Mouse (Mus musculus) cerebellum, postnatal 4 days (tissue): ENCODE data around the gene Exoc6.
"Not testable (repeated sequence)": the region's sequence is repeated elsewhere in the genome, so short reads cannot be mapped to it uniquely, and the experiment has no call there.

ENCODE experiments used
- DNase-seq, 2 experiments: peaks; one replicate each; pipeline ENCODE4 v3.0.0; 2022; ENCODE audit warnings: low spot score in 2 of 2, mixed read lengths in 1 of 2

Gene Exoc6

DNA sequence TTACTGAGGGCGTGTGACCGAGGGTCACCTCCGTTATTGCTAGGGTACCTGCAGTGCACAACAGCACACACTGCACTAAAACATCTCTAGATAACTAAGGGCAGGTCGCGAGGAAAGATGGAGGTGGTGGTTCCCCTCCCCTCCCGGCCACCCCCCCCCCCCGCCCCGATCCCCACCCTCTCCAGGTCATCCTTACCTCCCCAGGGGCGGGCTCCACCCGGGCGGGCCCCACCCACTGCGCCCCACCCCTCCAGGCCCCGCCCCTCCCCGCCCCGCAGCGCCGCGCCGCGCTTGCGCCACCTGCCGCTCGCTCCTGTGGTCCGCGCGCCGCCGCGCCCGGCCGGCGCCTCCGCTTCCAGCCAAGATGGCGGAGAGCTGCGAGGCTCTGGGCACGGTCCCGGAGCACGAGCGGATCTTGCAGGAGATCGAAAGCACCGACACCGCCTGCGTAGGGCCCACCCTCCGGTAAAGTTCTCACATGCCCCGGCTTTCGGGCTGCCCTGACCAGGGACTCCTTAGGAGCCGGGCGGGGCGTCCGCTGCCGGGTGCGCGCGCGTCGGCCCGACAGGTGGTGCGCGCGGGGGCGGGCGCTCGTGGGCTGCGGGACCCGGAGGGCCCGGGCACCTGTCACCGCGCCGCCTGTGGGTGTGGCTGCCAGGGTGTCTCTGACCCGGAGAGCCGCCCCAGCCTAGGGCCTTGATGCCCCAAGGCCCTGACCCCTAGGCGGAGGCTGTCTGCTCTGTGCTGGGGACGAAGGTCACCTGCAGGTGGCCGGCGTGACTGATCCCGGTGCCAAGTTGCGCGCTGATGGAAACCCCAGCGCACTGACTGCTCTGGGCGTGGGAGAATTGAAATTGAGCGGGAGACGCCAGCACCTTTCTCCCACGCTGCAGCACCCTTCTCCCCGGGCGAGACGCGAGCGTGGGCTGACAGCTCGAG lies at the start of gene Exoc6:
Exoc6 (plus strand) TSS at position 318 of the 939 bp plus-strand sequence.
- DNase-seq: peak; percentile 43 to 68

GRCm38 (mm10) chr19:37502996-37503395 lies 47.2 kb upstream of the Exoc6 start:
- no peak for DNase-seq

- no peak for DNase-seq
These were observed 44.2 kb upstream of the Exoc6 start for GRCm38 (mm10) chr19:37506066-37506465.

DNA sequence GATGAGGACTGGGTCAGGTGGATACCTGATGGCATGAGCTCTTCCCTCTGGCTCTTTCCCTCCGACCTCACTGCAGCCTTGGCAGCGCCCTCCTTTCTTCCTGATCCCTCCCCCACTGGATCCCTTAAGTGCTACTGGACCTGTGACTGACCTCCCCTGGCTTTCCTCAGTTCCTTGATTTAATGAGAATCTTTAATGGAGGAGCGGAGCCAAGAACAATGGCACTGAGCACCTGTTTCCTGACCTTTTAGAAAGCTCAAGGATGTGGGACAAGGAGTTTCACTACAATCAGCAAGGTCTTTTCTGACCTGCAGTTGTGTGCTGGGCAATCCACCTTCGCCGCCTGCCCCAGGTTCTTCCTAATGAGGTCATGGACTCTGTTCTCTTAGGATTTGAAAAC lies 43.6 kb upstream of the Exoc6 start:
- no peak for DNase-seq

GRCm38 (mm10) chr19:37509725-37510124 lies 40.5 kb upstream of the Exoc6 start:
- DNase-seq: peak; percentile 34 to 65

- DNase-seq: no peak
These were observed 35.4 kb upstream of the Exoc6 start for GRCm38 (mm10) chr19:37514811-37515292.

DNA sequence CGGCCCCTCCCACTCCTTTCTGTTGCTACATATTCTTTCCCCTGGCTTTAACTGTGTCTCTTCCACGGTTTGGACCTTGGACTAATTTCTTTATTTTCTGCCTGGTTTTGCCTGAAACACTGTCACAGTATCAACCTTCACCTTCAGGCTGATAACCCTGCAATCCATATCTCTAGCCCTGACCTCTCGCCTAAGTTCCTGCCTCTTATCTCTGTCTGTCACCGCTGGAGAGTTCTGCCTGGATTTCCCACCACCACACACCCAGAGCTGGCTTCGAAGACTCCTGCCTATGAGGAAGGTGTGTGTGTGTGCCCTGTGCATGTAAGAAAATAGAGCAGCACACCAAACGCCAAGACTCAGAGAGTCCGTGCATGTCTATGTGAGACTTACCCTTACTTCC lies 32.8 kb upstream of the Exoc6 start:
- DNase-seq: no peak

DNA sequence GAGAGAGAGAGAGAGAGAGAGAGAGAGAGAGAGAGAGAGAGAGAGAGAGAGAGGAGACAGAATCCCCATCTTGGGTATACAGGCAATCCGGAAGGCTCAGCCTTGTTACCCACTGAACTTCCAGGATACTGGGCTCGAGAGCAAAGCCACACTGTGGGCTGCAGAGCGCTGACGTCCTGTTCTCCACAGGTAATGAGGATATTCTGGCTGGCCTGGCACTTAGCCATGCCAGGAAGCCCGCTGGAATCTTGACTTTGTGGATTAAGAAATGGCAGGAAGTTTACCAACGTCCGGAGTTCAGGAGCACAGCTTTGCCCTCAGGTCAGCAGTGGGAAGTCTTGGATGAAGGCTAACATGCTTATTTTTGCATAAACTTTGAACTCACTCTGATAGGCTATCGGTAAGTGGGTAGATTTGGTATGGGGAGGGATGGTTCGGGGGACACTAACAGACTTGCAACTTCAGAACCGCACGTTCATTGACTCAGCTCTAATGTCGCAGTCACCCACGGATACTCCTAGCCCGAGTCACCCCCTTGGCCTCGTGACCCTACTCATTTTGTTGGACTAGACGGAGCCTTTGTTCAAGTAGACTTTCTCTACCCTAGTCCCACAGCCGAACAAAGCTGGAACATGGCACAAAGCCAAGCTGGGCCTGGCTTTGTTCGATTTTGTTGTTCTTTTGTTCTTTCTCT lies 29.3 kb upstream of the Exoc6 start:
- DNase-seq: no peak

GRCm38 (mm10) chr19:37521434-37521781 lies 28.8 kb upstream of the Exoc6 start:
- no peak for DNase-seq

DNA sequence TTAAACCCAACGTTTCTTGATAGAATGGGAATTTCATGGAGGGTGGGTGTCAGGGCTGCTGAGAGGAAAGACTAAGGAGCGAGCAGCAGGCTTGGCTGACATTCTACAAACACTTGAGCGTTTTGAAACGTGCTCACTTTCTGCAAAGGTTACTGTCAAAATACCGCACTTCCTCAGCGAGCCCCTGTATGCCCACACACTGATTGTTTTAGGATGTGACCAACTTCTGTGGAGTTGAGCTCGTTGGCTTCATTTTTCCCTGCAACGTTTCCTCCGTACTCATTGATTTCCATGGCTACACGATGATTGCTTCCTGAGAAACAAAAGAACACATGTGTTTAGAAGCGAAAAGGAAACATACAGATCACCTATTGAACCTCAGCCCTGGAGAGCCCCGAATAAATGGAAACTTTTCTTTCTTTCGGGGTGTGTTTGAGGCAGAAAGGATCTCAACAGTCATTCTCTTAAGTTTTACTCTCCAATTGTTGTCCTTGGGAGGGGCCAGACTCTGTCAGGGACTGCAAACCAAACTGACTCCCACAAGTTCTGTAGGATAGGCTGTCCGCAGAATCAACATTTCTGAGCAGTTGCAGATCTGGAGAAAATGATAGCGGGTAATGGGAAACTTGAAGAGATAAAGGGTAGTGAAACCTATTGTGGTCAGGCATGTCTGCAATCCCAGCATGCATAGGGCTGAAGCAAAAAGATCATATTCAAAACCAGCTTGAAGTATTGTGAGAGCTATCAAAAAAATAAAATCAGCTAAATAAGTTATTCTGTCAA lies 26.7 kb upstream of the Exoc6 start:
- DNase-seq: no peak

DNA sequence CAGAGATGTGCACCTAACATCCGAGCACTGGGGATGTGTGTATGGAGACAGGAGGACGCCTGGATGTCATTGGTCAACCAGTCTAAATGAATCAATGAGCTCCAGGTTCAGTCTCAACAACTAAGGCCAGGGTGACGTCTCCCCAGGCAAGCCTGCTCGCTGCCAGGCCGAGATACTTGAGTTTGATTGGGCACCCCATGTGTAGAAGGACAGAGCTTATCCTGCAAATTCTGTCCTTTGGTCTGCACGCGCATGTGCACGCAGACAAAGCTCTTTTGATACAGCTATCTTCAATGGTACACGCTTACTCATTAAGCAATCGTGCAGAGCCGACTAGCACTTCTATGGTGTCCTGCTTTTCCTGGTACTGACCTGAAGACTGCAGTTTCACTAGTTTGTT lies 24.3 kb upstream of the Exoc6 start:
- DNase-seq: no peak

- DNase-seq: no peak
These were observed 23.4 kb upstream of the Exoc6 start for GRCm38 (mm10) chr19:37526768-37527167.

- DNase-seq: not testable (repeated sequence)
These were observed 22.5 kb upstream of the Exoc6 start for GRCm38 (mm10) chr19:37527736-37528135.

- DNase-seq: no peak
These were observed 21.6 kb upstream of the Exoc6 start for GRCm38 (mm10) chr19:37528581-37528980.

- no peak for DNase-seq
These were observed 20.9 kb upstream of the Exoc6 start for GRCm38 (mm10) chr19:37529296-37529695.

GRCm38 (mm10) chr19:37529975-37530515 lies 20.2 kb upstream of the Exoc6 start:
- peak in 1 of 2 experiments; percentile 29 for DNase-seq

- no peak for DNase-seq
These were observed 19.6 kb upstream of the Exoc6 start for GRCm38 (mm10) chr19:37530601-37531000.

DNA sequence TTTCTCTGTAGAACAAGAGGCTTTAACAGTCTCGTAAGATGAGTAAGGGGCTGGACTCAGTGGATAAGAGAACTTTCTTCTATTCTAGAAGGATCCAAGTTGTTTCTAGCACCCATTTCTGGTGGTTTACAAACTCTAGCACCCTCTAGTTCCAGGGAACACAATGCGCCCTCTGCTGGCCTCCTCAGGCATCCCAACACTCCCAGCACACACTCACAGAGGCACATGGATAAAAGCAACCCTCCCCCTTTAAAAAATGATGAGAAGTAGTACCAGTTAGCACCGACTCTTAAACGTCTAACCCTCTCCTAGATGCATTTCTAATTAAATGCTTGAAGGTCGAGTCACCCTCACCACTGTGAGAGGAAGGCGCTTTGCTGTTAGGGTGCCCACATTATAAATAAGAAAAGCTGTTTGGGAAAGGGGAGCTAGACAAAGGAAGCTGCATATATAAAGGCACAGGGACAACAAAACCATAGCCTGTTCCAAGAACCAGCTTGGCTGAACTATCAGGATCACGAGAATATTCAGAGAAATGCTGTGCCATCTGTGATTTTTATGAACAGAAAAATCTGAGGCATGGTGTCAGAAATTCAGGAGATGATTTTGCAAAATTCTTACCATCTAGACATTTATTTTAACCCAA lies 18.9 kb upstream of the Exoc6 start:
- no peak for DNase-seq

DNA sequence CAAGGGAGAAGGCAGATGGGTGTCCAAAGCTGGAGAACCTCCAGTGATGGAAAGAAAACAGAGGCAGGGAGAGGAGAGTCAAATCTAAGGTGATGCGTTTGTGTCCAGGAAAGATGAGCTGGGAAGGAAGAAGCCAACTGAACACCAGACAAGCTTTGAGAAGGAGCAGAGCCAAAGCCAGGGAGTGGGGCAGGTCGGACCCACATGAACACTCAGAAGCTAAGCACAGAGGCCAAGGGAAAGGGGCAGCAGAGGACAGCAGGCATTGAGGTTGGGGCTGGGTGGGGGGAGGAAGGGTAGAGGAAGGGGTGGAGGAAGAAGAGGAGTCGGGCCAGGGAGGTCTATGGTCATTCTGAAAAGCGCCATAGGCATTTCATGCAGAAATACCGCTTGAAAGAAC lies 17.0 kb upstream of the Exoc6 start:
- DNase-seq: no peak

DNA sequence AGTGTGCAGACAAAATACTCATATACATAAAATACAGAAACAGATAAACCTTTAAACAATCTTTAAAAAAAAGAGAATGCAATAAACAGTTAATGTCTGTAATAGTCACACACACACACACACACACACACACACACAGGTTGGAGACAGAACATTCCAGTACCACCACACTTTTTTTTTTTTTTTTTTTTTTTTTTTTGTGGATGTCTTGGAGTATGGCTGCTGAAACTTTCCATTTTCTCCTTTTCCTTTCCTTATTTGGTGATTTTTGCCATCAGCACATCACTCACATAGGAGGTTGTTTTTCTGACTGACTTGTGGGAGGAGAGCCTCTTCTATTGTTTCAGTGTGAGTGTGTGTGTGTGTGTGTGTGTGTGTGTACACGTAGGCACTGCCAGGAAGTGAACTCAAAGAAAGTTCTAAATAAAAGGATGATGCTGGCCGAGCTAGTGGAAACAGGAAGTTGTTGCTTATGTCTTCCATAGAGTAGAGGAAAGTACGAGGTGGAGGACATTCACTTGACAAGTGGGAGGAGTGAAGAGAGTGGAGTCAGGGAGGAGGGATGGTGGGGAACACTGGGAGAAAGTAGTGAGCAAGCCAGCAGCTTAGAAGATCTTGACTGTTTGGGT lies 15.4 kb upstream of the Exoc6 start:
- no peak for DNase-seq

GRCm38 (mm10) chr19:37536426-37536825 lies 13.8 kb upstream of the Exoc6 start:
- no peak for DNase-seq
